Mouse (Mus musculus) naive thymus-derived CD4-positive, alpha-beta T cell, adult 2 months (primary cell): ENCODE measurements around the gene Cacna1e.
A peak's percentile ranks its signal among the peaks of the same experiment; 100 is the strongest.

Source experiments
- DNase-seq: peaks from one replicate; pipeline ENCODE4 v3.0.0-alpha.2; 2011; ENCODE audit warnings: low read depth

Gene Cacna1e

GRCm38 (mm10) chr1:154884275-154885206 lies at the start of gene Cacna1e:
TSS of gene Cacna1e (minus strand) at chr1:154884501.
- DNase-seq: no peak

GRCm38 (mm10) chr1:154918406-154918805 lies 34.1 kb upstream of the Cacna1e start:
- no peak for DNase-seq

DNA sequence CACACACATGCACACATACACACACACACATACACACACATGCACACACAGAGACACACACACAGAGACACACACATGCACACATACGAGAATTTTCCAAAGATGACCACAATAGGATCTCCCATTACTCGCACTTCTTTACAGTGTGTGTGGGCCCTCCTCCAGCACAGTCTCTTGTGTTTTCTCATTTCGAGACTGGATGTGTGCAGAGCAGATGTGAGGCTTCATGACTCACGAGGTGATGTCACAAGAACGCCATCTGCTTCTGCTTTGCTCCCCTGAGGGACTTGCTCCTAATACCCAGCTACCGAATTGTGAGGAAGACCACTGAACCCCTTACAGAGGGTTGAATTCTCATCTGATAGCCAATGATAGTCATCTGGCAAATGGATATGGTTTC lies 33.1 kb upstream of the Cacna1e start:
- no peak for DNase-seq

DNA sequence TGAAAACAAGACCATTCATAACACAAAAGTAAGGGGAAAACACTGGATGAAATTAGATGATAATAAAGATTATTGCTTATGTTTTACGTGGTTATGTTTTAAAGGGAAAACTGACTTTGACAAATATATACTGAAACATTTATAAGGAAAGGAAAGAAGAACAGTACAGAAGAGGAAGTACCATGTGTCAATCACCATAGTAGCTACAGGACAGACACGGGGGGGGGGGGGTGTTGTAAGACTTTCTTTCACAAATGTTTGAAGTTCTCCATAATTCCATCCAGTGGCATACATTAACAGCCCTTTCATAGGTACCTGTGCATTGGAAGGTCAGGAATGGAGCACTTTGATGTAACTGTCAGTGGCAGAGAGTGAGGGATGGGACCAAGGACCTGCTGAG lies 25.3 kb upstream of the Cacna1e start:
- no peak for DNase-seq

DNA sequence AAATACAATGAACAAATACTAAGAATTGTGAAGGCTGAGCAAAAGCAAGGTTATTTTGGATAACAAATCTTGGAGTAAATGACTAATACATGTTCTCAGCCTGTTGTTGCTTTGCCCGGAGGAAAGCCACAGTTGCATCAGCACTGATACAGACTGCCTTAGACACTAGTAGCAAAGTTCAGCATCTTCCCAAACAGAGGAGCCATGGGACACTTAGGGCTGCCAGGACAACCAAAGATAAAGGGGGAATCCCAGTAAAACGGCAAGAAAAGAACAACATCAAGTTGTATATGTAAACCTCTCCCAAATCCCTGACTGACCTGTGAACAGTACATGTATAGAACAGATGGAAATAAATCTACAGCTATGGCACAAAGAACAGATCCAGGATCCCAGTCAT lies 13.1 kb upstream of the Cacna1e start:
- DNase-seq: no peak

- no peak for DNase-seq
Observed at GRCm38 (mm10) chr1:154890244-154890643, 5.9 kb upstream of the Cacna1e start.

DNA sequence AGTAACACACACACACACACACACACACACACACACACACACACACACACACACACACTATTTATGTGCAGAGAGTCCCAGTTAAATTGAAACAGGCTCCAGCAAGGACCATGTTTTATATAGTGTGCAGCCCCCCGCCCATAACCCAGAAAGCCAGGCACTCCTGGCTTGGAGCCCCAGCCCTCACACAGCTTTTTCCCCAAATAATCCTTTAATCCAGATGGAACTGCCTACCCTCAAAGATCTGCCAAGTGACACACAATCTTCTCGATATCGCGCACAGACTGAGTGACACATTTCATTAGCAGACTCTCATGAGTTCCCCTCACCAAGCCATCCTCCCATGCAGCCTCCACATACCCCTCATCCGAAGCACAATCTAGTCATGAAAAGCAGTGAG lies 4.2 kb upstream of the Cacna1e start:
- DNase-seq: no peak

- DNase-seq: no peak
Observed at GRCm38 (mm10) chr1:154888018-154888417, 3.7 kb upstream of the Cacna1e start.

DNA sequence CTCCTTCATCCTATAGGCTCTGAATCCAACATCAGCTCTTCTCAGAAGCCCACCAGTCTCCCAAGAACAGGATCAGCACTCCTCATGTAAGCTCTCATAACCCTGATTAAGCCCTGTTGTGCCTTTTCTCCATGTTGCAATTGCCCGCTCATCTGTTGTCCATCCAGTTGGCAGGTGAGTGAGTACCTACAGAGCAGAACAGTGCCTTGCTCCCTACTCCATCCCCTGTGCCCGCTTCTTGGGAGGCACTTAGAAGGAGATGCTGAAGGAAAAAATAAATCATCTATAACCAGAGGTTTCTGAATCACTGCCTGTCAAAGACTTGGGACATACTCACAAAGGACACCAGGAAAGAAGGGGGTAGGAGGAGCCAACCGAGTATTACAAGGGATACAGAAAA lies 3.2 kb upstream of the Cacna1e start:
- DNase-seq: no peak

DNA sequence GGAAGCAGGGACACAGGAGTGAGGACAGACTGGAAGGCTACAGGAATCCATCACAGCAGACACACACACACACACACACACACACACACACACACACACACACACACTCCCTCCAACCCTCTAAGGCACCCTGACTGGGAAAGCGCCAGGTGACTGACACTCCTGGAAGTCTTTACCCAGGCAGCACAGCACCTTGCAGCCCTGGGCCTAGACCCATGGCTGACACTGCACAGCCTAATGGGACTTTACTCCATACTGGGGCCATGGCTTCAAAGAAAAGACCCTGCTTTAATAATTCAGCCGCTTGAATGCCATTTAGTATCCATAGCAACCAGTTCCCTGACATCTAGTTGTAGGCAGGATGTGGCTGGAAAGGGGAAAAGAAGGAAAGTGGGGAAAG lies 2.3 kb upstream of the Cacna1e start:
- DNase-seq: no peak

GRCm38 (mm10) chr1:154885207-154885548 lies 877 bp upstream of the Cacna1e start:
- no peak for DNase-seq

DNA sequence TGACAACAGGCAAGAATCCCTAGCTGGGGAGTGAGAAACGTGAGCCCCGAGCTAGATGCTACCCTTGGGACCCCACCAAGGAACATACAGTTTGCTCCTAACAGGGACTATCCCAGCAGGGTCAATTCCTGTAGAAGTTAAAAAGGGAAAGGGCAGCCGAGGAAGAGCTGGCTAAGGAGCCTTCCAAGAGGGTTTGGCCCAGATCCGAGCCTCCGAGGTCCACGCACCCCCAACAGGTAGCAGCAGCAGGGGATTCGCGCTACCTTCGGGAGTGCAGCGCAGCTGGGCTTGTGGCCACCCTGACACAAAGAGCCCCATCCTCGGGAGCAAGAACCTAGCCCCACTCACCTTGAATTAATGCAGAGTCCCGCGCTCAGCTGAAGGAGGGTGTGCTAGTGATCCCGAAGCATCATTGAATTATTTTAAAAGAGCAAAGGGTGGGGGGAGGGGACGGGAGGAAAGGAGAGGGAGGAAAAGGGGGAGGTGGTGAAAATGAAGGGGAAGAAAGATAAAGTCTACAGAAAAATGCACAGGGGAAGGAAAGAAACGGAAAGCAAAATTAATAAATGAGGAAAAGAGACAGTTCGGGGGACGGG lies 607 bp downstream of the Cacna1e start:
- no peak for DNase-seq

- no peak for DNase-seq
Observed at GRCm38 (mm10) chr1:154865981-154866380, 18.3 kb downstream of the Cacna1e start.

GRCm38 (mm10) chr1:154861416-154861815 lies 22.9 kb downstream of the Cacna1e start:
- DNase-seq: no peak

GRCm38 (mm10) chr1:154854564-154854963 lies 29.7 kb downstream of the Cacna1e start:
- DNase-seq: peak; percentile 9

DNA sequence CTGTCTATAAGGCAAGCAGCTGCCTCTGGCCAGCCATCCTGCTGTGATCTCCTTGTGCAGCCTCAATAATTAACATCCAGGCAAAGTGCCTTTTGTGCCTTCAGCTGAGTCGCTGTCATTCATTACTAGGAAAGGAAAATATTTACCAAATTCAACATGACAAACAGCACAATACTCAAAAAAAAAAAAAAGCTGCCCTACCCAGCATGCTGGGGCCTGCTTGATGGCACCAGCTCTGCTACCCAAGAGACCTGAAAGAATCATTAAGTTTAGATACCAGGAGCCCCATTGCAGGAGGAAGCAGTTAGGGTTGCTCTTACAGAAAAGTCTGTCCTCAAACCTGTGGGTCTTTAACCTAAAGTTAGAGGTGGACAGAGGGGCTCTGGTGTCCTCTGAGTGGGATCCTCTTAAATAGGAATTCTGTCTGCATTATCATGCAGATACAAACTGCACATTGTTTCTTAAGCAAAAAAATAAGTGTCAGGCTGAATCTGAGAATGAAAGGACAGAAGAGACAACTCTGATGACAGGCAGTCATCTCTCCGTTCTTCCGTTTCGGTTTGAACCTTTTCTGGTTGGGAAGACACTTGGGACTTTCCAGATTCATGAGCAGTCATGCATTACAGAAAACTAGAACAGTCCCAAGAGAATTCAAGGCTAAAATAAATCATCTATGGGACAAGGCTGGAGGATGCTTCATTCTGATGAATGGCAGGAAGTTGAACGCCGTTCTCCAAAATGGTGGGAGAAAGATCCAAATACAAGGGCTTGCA lies 33.6 kb downstream of the Cacna1e start:
- no peak for DNase-seq

DNA sequence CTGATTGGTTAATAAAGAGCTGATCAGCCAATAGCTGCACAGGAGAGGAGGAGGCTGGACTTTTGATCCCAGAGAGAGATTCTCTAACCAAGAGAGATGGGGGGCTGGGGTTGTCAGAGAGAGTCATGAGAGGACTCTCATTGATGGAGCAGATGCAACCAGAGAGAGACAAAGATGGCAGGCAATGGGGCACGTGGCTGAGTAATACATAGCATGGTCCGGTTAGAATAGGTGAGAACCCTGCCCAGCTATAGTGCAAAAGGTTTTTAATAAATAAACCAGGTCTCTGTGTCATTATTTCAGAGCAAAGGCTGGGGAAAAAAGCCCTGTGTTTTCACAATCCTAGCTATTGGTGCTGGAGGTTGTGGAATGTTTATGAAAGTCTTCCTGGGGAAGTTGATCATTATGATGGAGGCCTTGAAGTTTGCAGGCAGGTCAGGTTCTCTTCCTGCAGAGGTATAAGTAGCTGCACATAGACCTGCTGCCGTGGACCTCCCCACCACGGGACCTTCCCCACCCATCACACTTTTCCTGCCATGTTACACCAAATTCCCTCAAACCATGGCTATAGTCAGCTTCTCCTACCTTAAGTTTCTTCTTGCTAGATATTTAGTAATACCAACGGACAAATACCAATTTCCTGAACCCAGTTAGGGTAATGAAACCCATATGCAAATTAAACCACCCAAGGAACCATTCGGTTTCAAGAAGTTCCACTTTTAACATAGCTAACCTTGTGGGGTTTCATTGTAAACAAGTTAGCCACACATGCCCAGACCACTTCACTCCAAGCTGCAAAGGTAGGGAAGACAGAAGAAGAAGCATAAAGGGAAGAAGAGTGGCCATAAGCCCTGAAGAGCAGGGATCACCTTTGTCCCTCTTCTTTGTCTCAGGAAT lies 35.4 kb downstream of the Cacna1e start:
- DNase-seq: no peak

DNA sequence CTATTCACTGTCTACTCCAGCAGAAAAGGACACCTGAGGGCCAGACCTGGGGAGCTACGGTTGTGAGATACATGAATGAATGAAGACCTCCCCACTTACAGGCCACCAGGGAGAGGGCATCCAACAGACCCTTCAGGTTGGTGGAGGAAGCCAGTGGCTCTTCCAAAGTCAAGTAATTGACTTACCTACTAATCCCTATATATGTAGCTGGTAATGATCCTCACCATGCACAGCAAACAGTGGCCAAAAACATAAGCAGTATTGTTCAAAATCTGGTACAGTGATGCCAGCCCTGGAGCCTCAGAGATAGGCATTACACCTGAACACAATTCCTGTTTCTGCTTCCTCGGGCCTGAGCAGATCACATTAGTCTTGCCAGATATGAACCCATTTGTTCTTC lies 37.4 kb downstream of the Cacna1e start:
- DNase-seq: no peak

GRCm38 (mm10) chr1:154843427-154843826 lies 40.9 kb downstream of the Cacna1e start:
- DNase-seq: no peak

DNA sequence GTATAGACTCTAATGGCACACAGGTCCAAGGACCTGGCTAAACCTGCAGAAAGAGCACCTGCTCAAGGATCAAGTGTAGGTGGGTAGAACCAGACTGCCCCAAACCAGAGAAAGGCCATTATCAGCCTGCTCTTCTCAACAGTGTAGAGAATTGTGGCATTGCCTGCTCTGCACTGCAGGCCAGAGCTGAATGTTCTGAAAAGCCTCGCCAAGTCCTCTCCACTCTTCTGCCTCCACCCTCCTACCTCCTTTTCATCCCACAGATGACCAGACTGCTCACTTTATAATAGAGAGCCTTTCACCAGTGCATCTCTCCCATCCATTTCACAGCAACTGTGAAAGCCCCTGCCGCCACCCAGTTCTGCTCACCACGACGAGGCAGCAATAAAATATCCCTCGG lies 42.0 kb downstream of the Cacna1e start:
- no peak for DNase-seq

GRCm38 (mm10) chr1:154841057-154841630 lies 43.2 kb downstream of the Cacna1e start:
- DNase-seq: no peak
